Mouse (Mus musculus) G1E (cell line): ENCODE results near the gene Lepr. TPM values are rescaled to one million over a fixed set of nuclear protein-coding genes. Genes with fewer than 3 reads are reported as not detected.

Experiments used
- ATAC-seq: 2 replicates; pipeline ENCODE4 v1.8.0; 2016; ENCODE audit warnings: mild to moderate bottlenecking; ENCODE audit not compliant: insufficient number of reproducible peaks, poor library complexity, low FRiP score, severe bottlenecking; ENCODE audit errors: extremely low read depth
- DNase-seq: peaks from one replicate; pipeline ENCODE4 v3.0.0; 2012; ENCODE audit warnings: low spot score
- H3K27me3 ChIP-seq: 2 replicates; pipeline ENCODE4 v1.6.1; 2012; ENCODE audit warnings: mild to moderate bottlenecking, low read length, inconsistent platforms; ENCODE audit not compliant: insufficient read depth
- H3K36me3 ChIP-seq: replicated peaks from 2 replicates; pipeline ENCODE3; 2012; ENCODE audit warnings: mild to moderate bottlenecking, inconsistent platforms
- H3K4me1 ChIP-seq: 2 replicates; pipeline ENCODE4 v1.6.1; 2012; ENCODE audit warnings: low read depth, low read length, inconsistent platforms, mixed read lengths; ENCODE audit not compliant: insufficient read depth
- H3K4me3 ChIP-seq: 2 replicates; pipeline ENCODE4 v1.5.1; 2012; ENCODE audit warnings: low read depth, mild to moderate bottlenecking, inconsistent platforms, low read length, moderate library complexity, mixed read lengths
- H3K9me3 ChIP-seq: replicated peaks from 2 replicates; pipeline ENCODE4 v1.6.1; 2012; ENCODE audit warnings: inconsistent platforms
- CTCF ChIP-seq: IDR thresholded peaks from 2 replicates; pipeline ENCODE4 v1.5.1; 2012; ENCODE audit warnings: low read depth, low read length, inconsistent platforms, mixed read lengths
- GATA1 ChIP-seq: IDR thresholded peaks from 2 replicates; pipeline ENCODE4 v1.6.1; 2012; ENCODE audit warnings: borderline replicate concordance, low read length, inconsistent platforms, mixed read lengths
- GATA2 ChIP-seq: IDR thresholded peaks from 2 replicates; pipeline ENCODE4 v1.6.1; 2012; ENCODE audit warnings: low read depth, low read length, inconsistent platforms, borderline replicate concordance
- POLR2AphosphoS5 ChIP-seq: IDR thresholded peaks from 2 replicates; pipeline ENCODE4 v1.6.1; 2012; ENCODE audit warnings: low read depth, low read length, inconsistent platforms; ENCODE audit not compliant: insufficient replicate concordance
- TAL1 ChIP-seq: conservative IDR thresholded peaks from 2 replicates; pipeline ENCODE4 v1.6.1; 2012; ENCODE audit warnings: low read depth, low read length, inconsistent platforms, mixed read lengths
- polyA plus RNA-seq: library from polyadenylated mRNA; stranded (reverse); fragments of >175 nt; gene quantifications from 2 replicates; pipeline ENCODE4 v1.2.3, GENCODE M21; 2012
- total RNA-seq, 2 experiments: library from RNA; stranded (forward) in 1 of 2; stranded (reverse) in 1 of 2; fragments of 200-1000 nt in 1 of 2; fragments of >200 nt in 1 of 2; fragmentation: Nextera tagmentation in 1 of 2; gene quantifications; 2 replicates each; pipeline ENCODE4 v1.2.3; 2014 to 2017

The Lepr gene
- total and polyA plus RNA-seq, 3 experiments = 0.16 TPM; not detected in 2

DNA sequence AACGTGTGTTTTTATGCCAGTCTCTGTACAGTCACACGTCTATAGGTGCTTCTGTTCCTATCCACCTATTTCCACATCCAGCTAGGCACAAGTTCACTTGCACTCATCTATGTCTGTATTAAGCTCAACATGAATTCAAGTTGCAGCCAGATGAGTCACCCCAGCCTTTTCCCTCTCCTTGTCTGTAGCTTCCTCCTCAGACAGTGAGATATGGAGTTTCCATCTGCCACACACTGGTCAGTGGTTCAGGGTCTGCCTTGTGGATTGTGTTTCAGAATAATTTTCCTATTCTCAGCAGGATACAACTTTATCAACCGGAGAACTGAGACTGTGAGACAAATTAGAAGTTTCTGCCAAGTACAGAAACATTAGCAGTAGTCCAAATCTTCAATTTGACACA lies 20.0 kb upstream of the Lepr start:
- TF ChIP-seq GATA1 = no peak
- no peak for TF ChIP-seq GATA2
- TF ChIP-seq TAL1 = no peak
- TF ChIP-seq CTCF = no peak
- TF ChIP-seq POLR2AphosphoS5 = no peak
- Histone ChIP-seq H3K36me3 (no peaks in the 10 kb centered on the region), H3K27me3 (no peaks in the 10 kb centered on the region; the same call in 1 of the 2 replicates), H3K4me1 (no peaks in the 10 kb centered on the region), H3K9me3 (no peaks in the 10 kb centered on the region), H3K4me3 (no peak overlapping the region)
- ATAC-seq (no peak), DNase-seq (no peak)

DNA sequence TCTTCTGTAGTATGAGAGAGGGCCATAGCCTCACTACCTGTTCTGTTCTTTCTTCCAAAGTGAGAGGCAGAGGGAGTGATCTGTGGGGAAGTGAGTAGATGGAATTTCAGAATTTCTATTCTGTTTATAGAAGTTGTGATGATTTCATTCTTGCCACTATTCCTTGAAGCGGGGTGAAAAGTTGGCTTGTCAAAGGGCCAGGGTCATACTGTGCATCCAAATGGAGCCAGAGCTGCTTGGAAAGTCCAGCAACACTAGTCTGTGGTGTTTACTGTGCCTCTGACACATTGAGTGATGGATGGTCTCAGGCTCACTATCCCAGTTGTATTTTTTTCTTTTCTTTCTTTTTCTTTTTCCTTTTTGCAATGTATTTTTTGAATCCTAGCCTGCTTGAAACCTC lies 17.8 kb upstream of the Lepr start:
- H3K9me3 ChIP-seq = no peaks in the 10 kb centered on the region
- no peaks in the 10 kb centered on the region for H3K4me1 ChIP-seq
- no peaks in the 10 kb centered on the region for H3K36me3 ChIP-seq
- no peak overlapping the region for H3K4me3 ChIP-seq
- H3K27me3 ChIP-seq = peaks cover 3% of the 10 kb centered on the region; the same call in 1 of the 2 replicates
- no peak for DNase-seq
- TF ChIP-seq GATA2 = no peak
- no peak for TF ChIP-seq CTCF
- TF ChIP-seq POLR2AphosphoS5 = no peak
- no peak for TF ChIP-seq GATA1
- TF ChIP-seq TAL1 = no peak
- ATAC-seq = no peak

DNA sequence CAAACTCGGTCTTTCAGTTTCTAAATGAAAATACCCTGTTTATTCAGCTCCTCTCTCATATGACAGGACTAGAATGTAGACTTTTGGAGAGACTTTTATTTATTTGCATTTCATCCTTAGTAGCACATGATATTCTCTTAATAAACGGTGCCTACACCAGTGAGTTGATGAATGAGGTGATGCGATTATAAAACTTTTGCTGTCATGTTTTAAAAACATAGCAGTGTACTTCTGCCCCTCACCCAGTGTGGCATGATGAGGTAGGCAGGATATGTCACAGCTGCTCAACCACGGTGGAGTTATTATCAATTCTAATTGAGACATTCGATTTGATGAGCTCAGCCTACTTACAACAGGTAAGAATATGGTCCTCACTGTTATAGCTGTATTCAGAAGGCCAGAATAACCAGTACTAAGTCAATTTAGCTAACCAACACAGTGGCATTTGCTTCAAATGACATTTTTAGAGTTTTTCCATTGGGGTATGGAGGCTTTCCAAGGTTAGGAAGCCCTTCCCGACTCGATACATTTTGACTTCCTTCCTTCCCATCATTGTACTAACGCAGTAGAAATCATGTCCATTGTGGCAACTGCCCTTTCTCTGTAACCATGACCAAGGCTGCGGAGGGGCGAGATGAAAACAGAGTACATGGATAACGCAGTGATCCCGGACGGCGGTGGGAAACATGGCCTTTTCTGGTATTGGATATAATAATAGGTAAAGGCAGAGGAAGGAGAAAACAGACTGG lies 16.1 kb upstream of the Lepr start:
- ATAC-seq (no peak), DNase-seq (no peak)
- H3K27me3 ChIP-seq = peaks cover 3% of the 10 kb centered on the region
- no peaks in the 10 kb centered on the region for H3K9me3 ChIP-seq
- no peaks in the 10 kb centered on the region for H3K36me3 ChIP-seq
- H3K4me3 ChIP-seq = no peak overlapping the region
- no peaks in the 10 kb centered on the region for H3K4me1 ChIP-seq
- TF ChIP-seq GATA1 = no peak
- TF ChIP-seq CTCF = no peak
- no peak for TF ChIP-seq GATA2
- TF ChIP-seq TAL1 = no peak
- TF ChIP-seq POLR2AphosphoS5 = no peak

DNA sequence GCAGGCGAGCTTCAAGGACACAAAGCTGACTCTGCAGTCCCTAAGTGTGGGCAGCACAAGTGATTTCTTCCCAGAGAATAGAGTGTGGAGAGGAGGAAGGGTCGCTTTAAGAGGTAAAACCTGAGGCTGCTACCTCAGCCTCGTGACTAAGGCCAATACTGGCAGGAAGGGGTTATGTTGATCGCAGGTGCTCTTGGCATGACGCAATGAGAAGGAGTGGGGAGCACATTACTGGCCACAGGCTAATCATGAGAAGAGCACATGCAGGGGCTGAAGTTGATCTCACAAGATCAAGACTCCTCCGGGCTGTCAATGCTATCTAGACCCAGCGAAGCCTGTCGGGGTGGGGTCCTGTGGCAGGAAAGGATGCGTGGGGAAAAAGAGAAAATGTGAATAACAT lies 11.9 kb upstream of the Lepr start:
- Histone ChIP-seq H3K4me3 (no peak overlapping the region), H3K4me1 (no peaks in the 10 kb centered on the region), H3K36me3 (no peaks in the 10 kb centered on the region), H3K9me3 (no peaks in the 10 kb centered on the region), H3K27me3 (peaks cover 5% of the 10 kb centered on the region)
- ATAC-seq (no peak), DNase-seq (no peak)
- TF ChIP-seq TAL1 (no peak), POLR2AphosphoS5 (no peak), CTCF (no peak), GATA1 (no peak), GATA2 (no peak)

DNA sequence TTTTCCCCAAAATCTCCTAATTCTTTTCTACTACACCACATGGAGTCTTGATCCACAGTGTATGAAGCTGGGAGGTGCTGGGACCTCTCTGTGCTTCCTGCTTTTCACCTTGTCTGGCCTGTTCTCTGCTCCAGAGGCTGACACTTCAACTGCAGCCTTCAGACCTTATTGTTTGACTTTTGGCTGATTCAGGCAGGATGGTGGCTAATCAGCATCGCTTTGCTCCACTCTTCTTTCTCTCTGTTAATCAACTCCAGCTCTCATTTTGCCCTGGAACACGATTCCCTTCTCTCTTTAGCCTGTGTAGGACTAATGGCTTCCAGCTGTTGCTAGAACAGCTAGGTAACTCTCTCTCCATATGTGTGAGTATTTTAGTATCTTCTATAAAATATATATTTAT lies 10.0 kb upstream of the Lepr start:
- ATAC-seq = no peak
- Histone ChIP-seq H3K9me3 (no peaks in the 10 kb centered on the region), H3K4me1 (no peaks in the 10 kb centered on the region), H3K4me3 (no peak overlapping the region), H3K36me3 (no peaks in the 10 kb centered on the region), H3K27me3 (peaks cover 5% of the 10 kb centered on the region; the same call in 1 of the 2 replicates)
- DNase-seq = no peak
- TF ChIP-seq POLR2AphosphoS5 (no peak), CTCF (no peak), TAL1 (no peak), GATA2 (no peak), GATA1 (no peak)

DNA sequence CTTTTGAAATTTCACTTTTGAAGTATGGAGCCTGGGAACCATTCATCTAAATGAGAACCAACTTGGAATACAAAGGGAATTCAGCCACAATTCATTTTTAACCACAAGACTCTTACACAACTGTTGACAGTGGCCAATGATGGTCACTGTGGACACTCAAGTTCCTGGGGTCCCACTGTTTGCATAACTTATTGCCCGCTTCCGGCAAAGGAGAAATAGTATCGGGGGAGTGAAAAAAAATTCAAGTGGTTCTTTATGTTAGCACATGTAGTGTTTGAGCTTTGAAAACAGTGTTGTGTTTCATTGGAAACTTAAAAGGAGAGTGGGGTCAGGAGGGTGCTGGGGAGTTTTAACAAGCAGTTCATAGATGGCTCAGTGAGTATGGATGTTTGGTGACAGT lies 9.3 kb upstream of the Lepr start:
- H3K4me1 ChIP-seq = no peaks in the 10 kb centered on the region
- H3K4me3 ChIP-seq = no peak overlapping the region
- TF ChIP-seq POLR2AphosphoS5 (no peak), GATA2 (no peak), TAL1 (no peak), CTCF (no peak), GATA1 (no peak)
- DNase-seq (no peak), ATAC-seq (no peak)
- H3K27me3 ChIP-seq = peaks cover 5% of the 10 kb centered on the region; the same call in 1 of the 2 replicates
- no peaks in the 10 kb centered on the region for H3K9me3 ChIP-seq
- H3K36me3 ChIP-seq = no peaks in the 10 kb centered on the region
